Mouse (Mus musculus): ENCODE measurements around the gene Aff3. TPM values are rescaled to one million over a fixed set of nuclear protein-coding genes. Genes with fewer than 3 reads are reported as not detected.

The Aff3 gene
- polyA plus RNA-seq, 1 experiment from 2014 or later, result 20.6 TPM

GRCm38 (mm10) chr1:38550579-38550978, 114.2 kb downstream of the Aff3 start:
- Histone ChIP-seq H3K27me3 (no peaks in the 10 kb centered on the region), H3K4me2 (replicated peaks) (no peak overlapping the region), H3K4me3 (no peak overlapping the region), H3K27ac (no peak overlapping the region), H3K36me3 (peaks cover 5% of the 10 kb centered on the region; the same call in 1 of the 2 replicates), H3K9me3 (no peaks in the 10 kb centered on the region), H3K9ac (no peak overlapping the region), H3K4me1 (peaks cover 59% of the 10 kb centered on the region)
- ATAC-seq (ENCODE audit: low FRiP score, low read depth), result no peak
- 73% methylated on average over 13 of the region's 13 CpGs for WGBS

GRCm38 (mm10) chr1:38548671-38549661, 115.8 kb downstream of the Aff3 start:
- no peak for ATAC-seq (ENCODE audit: low FRiP score, low read depth)
- 65% methylated on average over 8 of the region's 8 CpGs for WGBS
- no peak overlapping the region for H3K27ac ChIP-seq
- no peaks in the 10 kb centered on the region for H3K36me3 ChIP-seq
- no peaks in the 10 kb centered on the region for H3K27me3 ChIP-seq
- peaks cover 63% of the 10 kb centered on the region for H3K4me1 ChIP-seq
- no peak overlapping the region for H3K9ac ChIP-seq
- H3K9me3 ChIP-seq, result no peaks in the 10 kb centered on the region
- H3K4me3 ChIP-seq, result no peak overlapping the region
- H3K4me2 ChIP-seq (replicated peaks), result no peak overlapping the region

GRCm38 (mm10) chr1:38547685-38548084, 117.1 kb downstream of the Aff3 start:
- no peak for ATAC-seq (ENCODE audit: low FRiP score, low read depth)
- 80% methylated on average over 9 of the region's 9 CpGs for WGBS
- peaks cover 55% of the 10 kb centered on the region for H3K4me1 ChIP-seq

GRCm38 (mm10) chr1:38546696-38547095, 118.1 kb downstream of the Aff3 start:
- Histone ChIP-seq H3K4me1 (peaks cover 51% of the 10 kb centered on the region), H3K36me3 (0 out of 2 replicates have a peak, but pooled peaks cover 3% of the 10 kb centered on the region), H3K27ac (no peak overlapping the region), H3K4me2 (replicated peaks) (no peak overlapping the region), H3K27me3 (no peaks in the 10 kb centered on the region), H3K4me3 (no peak overlapping the region), H3K9me3 (no peaks in the 10 kb centered on the region), H3K9ac (no peak overlapping the region)
- ATAC-seq (ENCODE audit: low FRiP score, low read depth), result no peak
- 48% methylated on average over 7 of the region's 7 CpGs for WGBS

More at GRCm38 (mm10) chr1:38547685-38548084, 117.1 kb downstream of the Aff3 start:
- H3K27me3 ChIP-seq, result no peaks in the 10 kb centered on the region
- H3K4me2 ChIP-seq (replicated peaks), result no peak overlapping the region
- H3K27ac ChIP-seq, result no peak overlapping the region
- no peak overlapping the region for H3K9ac ChIP-seq
- no peaks in the 10 kb centered on the region for H3K9me3 ChIP-seq
- H3K4me3 ChIP-seq, result no peak overlapping the region
- 0 out of 2 replicates have a peak, but pooled peaks cover under 1% of the 10 kb centered on the region for H3K36me3 ChIP-seq

GRCm38 (mm10) chr1:38545282-38545945, 119.3 kb downstream of the Aff3 start:
- Histone ChIP-seq H3K27ac (no peak overlapping the region), H3K4me3 (no peak overlapping the region), H3K9me3 (no peaks in the 10 kb centered on the region), H3K4me2 (replicated peaks) (peak overlapping the region; percentile 3; the same call in 1 of the 2 replicates), H3K9ac (0 out of 2 replicates have a peak overlapping the region, but pooled peaks have one; percentile 36), H3K4me1 (peaks cover 47% of the 10 kb centered on the region), H3K27me3 (no peaks in the 10 kb centered on the region), H3K36me3 (0 out of 2 replicates have a peak, but pooled peaks cover 3% of the 10 kb centered on the region)
- 19% methylated on average over 12 of the region's 12 CpGs for WGBS
- no peak for ATAC-seq (ENCODE audit: low FRiP score, low read depth)

GRCm38 (mm10) chr1:38544501-38544900, 120.3 kb downstream of the Aff3 start:
- H3K4me1 ChIP-seq, result peaks cover 41% of the 10 kb centered on the region
- no peak for ATAC-seq (ENCODE audit: low FRiP score, low read depth)
- no peaks in the 10 kb centered on the region for H3K9me3 ChIP-seq
- no peak overlapping the region for H3K4me2 ChIP-seq (replicated peaks)
- H3K4me3 ChIP-seq, result no peak overlapping the region
- WGBS, result 35% methylated on average over 3 of the region's 3 CpGs
- H3K27ac ChIP-seq, result no peak overlapping the region
- no peak overlapping the region for H3K9ac ChIP-seq
- 0 out of 2 replicates have a peak, but pooled peaks cover 3% of the 10 kb centered on the region for H3K36me3 ChIP-seq
- H3K27me3 ChIP-seq, result no peaks in the 10 kb centered on the region

GRCm38 (mm10) chr1:38541536-38541935, 123.2 kb downstream of the Aff3 start:
- ATAC-seq (ENCODE audit: low FRiP score, low read depth), result no peak
- WGBS, result 77% methylated on average over 4 of the region's 4 CpGs

GRCm38 (mm10) chr1:38536929-38537540, 127.7 kb downstream of the Aff3 start:
- Histone ChIP-seq H3K4me1 (peaks cover 28% of the 10 kb centered on the region), H3K27ac (no peak overlapping the region), H3K9ac (no peak overlapping the region), H3K9me3 (no peaks in the 10 kb centered on the region), H3K4me3 (no peak overlapping the region), H3K27me3 (no peaks in the 10 kb centered on the region), H3K36me3 (peaks cover 27% of the 10 kb centered on the region), H3K4me2 (replicated peaks) (no peak overlapping the region)
- no peak for ATAC-seq (ENCODE audit: low FRiP score, low read depth)
- WGBS, result 39% methylated on average over 16 of the region's 16 CpGs

More at GRCm38 (mm10) chr1:38541536-38541935, 123.2 kb downstream of the Aff3 start:
- Histone ChIP-seq H3K9ac (no peak overlapping the region), H3K27ac (no peak overlapping the region), H3K9me3 (no peaks in the 10 kb centered on the region), H3K4me2 (replicated peaks) (no peak overlapping the region), H3K27me3 (no peaks in the 10 kb centered on the region), H3K4me1 (peaks cover 42% of the 10 kb centered on the region), H3K4me3 (no peak overlapping the region), H3K36me3 (0 out of 2 replicates have a peak, but pooled peaks cover 6% of the 10 kb centered on the region)

GRCm38 (mm10) chr1:38532581-38532980, 132.2 kb downstream of the Aff3 start:
- Histone ChIP-seq H3K27me3 (no peaks in the 10 kb centered on the region), H3K9me3 (no peaks in the 10 kb centered on the region), H3K4me3 (no peak overlapping the region), H3K9ac (no peak overlapping the region), H3K4me1 (peaks cover 37% of the 10 kb centered on the region), H3K36me3 (peaks cover 37% of the 10 kb centered on the region), H3K4me2 (replicated peaks) (no peak overlapping the region), H3K27ac (no peak overlapping the region)
- no peak for ATAC-seq (ENCODE audit: low FRiP score, low read depth)
- WGBS, result 90% methylated on average over 7 of the region's 7 CpGs

- H3K9me3 ChIP-seq, result no peaks in the 10 kb centered on the region
- no peak overlapping the region for H3K4me3 ChIP-seq
- H3K27ac ChIP-seq, result peak overlapping the region; percentile 63
- H3K36me3 ChIP-seq, result peaks cover 43% of the 10 kb centered on the region
- H3K4me1 ChIP-seq, result peaks cover 28% of the 10 kb centered on the region
- H3K27me3 ChIP-seq, result no peaks in the 10 kb centered on the region
- WGBS, result 85% methylated on average over 5 of the region's 5 CpGs
- ATAC-seq (ENCODE audit: low FRiP score, low read depth), result 0 out of 2 replicates have a peak, but pooled peaks have one; percentile 24
- H3K9ac ChIP-seq, result 0 out of 2 replicates have a peak overlapping the region, but pooled peaks have one; percentile 19
- no peak overlapping the region for H3K4me2 ChIP-seq (replicated peaks)
Observed at GRCm38 (mm10) chr1:38528607-38529006, 136.1 kb downstream of the Aff3 start.

- Histone ChIP-seq H3K27ac (no peak overlapping the region), H3K4me1 (peaks cover 26% of the 10 kb centered on the region), H3K27me3 (no peaks in the 10 kb centered on the region), H3K9me3 (no peaks in the 10 kb centered on the region), H3K4me2 (replicated peaks) (no peak overlapping the region), H3K9ac (no peak overlapping the region), H3K4me3 (no peak overlapping the region), H3K36me3 (peaks cover 56% of the 10 kb centered on the region)
- no peak for ATAC-seq (ENCODE audit: low FRiP score, low read depth)
- WGBS, result 90% methylated on average over 5 of the region's 5 CpGs
Observed at GRCm38 (mm10) chr1:38526568-38526967, 138.2 kb downstream of the Aff3 start.

Measured in limb, embryonic 13.5 days (tissue).